Mouse (Mus musculus) intestine, postnatal 0 days (tissue): ENCODE results near the gene Sst. TPM values are rescaled to one million over a fixed set of nuclear protein-coding genes. Genes with fewer than 3 reads are reported as not detected.

Experiments
- ATAC-seq: fragments of 200-750 bp; cut with Nextera tagmentation; 2 replicates; pipeline ENCODE4 v1.8.0; 2017; ENCODE audit warnings: mild to moderate bottlenecking, moderate TSS enrichment, moderate library complexity
- H3K27ac ChIP-seq: fragments of 300-500 bp; sonication (generic); 2 replicates; pipeline ENCODE4 v1.5.1; 2014; ENCODE audit warnings: mild to moderate bottlenecking, low read depth, low read length, moderate library complexity
- H3K27me3 ChIP-seq: fragments of 300-500 bp; sonication (generic); replicated peaks from 2 replicates; pipeline ENCODE4 v1.6.1; 2014; ENCODE audit warnings: low read length, mixed read lengths; ENCODE audit not compliant: control insufficient read depth, insufficient read depth
- H3K36me3 ChIP-seq: fragments of 300-500 bp; sonication (generic); 2 replicates; pipeline ENCODE4 v1.6.1; 2014; ENCODE audit warnings: mild to moderate bottlenecking, moderate library complexity; ENCODE audit not compliant: control insufficient read depth, insufficient read depth
- H3K4me1 ChIP-seq: fragments of 300-500 bp; sonication (generic); replicated peaks from 2 replicates; pipeline ENCODE4 v1.6.1; 2014; ENCODE audit warnings: antibody characterized with exemption, low read length, mixed read lengths; ENCODE audit not compliant: control insufficient read depth, insufficient read depth
- H3K4me2 ChIP-seq: fragments of 300-500 bp; sonication (generic); replicated peaks from 2 replicates; pipeline ENCODE4 v1.6.1; 2014; ENCODE audit warnings: low read depth, mild to moderate bottlenecking, moderate library complexity
- H3K4me3 ChIP-seq: fragments of 300-500 bp; sonication (generic); 2 replicates; pipeline ENCODE4 v1.5.1; 2014; ENCODE audit warnings: low read depth, low read length
- H3K9ac ChIP-seq: fragments of 300-500 bp; sonication (generic); 2 replicates; pipeline ENCODE4 v1.6.1; 2014; ENCODE audit warnings: mild to moderate bottlenecking, low read depth, low read length
- H3K9me3 ChIP-seq: fragments of 300-500 bp; sonication (generic); 2 replicates; pipeline ENCODE4 v1.6.1; 2016; ENCODE audit warnings: mixed run types; ENCODE audit not compliant: control insufficient read depth
- CTCF ChIP-seq: sonication (generic); IDR thresholded peaks from 2 replicates; pipeline ENCODE4 v1.5.1; 2016; ENCODE audit warnings: low read depth, mild to moderate bottlenecking, control low read depth, antibody characterized with exemption, moderate library complexity
- WGBS: fragments of 180-500 bp; shearing (Covaris S2); extraction: QIAGEN DNeasy Blood & Tissue Kit; methylation state at CpG from one replicate; pipeline ENCODE4 v1.1.7; 2014; 5-methylcytosine and 5-hydroxymethylcytosine counted together
- polyA plus RNA-seq: library from polyadenylated mRNA; unstranded; fragments of >200 nt; fragmentation: Nextera tagmentation; extraction: Ambion mirVana; gene quantifications from 2 replicates; pipeline ENCODE4 v1.2.1, GENCODE M21; 2015

Sst gene
- polyA plus RNA-seq, 1 experiment from 2014 or later: 71.7 TPM

GRCm38 (mm10) chr16:23901411-23901810 is 10.7 kb upstream of the Sst start:
- Histone ChIP-seq H3K36me3 (no peaks in the 10 kb centered on the region), H3K9me3 (no peaks in the 10 kb centered on the region), H3K4me3 (no peak overlapping the region), H3K9ac (no peak overlapping the region), H3K4me1 (no peaks in the 10 kb centered on the region), H3K27ac (no peak overlapping the region), H3K27me3 (no peaks in the 10 kb centered on the region; the same call in none of the 2 replicates), H3K4me2 (no peak overlapping the region)
- TF ChIP-seq CTCF: no peak
- no peak for ATAC-seq
- 92% methylated on average over 7 of the region's 7 CpGs for WGBS

GRCm38 (mm10) chr16:23900061-23900460 is 9.3 kb upstream of the Sst start:
- TF ChIP-seq CTCF: no peak
- no peaks in the 10 kb centered on the region for H3K4me1 ChIP-seq
- no peak overlapping the region for H3K4me3 ChIP-seq
- no peak overlapping the region for H3K9ac ChIP-seq
- no peak overlapping the region for H3K4me2 ChIP-seq
- 82% methylated on average over 4 of the region's 4 CpGs for WGBS
- no peak overlapping the region for H3K27ac ChIP-seq
- H3K36me3 ChIP-seq: no peaks in the 10 kb centered on the region
- no peak for ATAC-seq
- H3K9me3 ChIP-seq: no peaks in the 10 kb centered on the region
- H3K27me3 ChIP-seq: no peaks in the 10 kb centered on the region; the same call in none of the 2 replicates

DNA sequence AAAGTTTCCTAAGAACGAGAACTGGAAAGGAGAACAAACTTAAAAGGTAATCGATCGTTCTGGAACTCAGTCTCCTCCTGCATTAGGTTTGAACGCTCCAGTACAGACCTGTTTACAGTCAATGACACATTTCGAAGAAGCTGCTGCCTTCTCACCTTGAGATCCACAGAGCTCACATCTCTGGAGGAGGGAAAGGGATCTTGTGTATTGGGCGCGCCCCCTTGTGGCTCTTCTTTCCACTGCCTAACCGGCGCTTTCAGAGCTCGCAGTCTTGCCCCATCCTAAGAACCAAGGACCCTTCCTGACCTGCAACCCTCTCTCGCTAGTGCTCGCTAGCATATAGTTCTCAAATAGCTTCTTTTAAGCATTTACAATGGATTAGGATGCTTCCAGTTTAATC is 8.1 kb upstream of the Sst start:
- WGBS: 11% methylated on average over 12 of the region's 12 CpGs
- TF ChIP-seq CTCF: peak; percentile 91

GRCm38 (mm10) chr16:23897984-23898586 is 7.3 kb upstream of the Sst start:
- H3K4me1 ChIP-seq: no peaks in the 10 kb centered on the region
- H3K27me3 ChIP-seq: no peaks in the 10 kb centered on the region; the same call in none of the 2 replicates
- ATAC-seq: peak; percentile 47; the same call in 1 of the 2 replicates
- no peaks in the 10 kb centered on the region for H3K9me3 ChIP-seq
- H3K36me3 ChIP-seq: no peaks in the 10 kb centered on the region
- peak overlapping the region; percentile 53 for H3K4me2 ChIP-seq
- no peak overlapping the region for H3K27ac ChIP-seq
- H3K4me3 ChIP-seq: peak overlapping the region; percentile 22
- peak; percentile 77 for TF ChIP-seq CTCF
- 12% methylated on average over 15 of the region's 15 CpGs for WGBS
- no peak overlapping the region for H3K9ac ChIP-seq

More for the DNA sequence above, 8.1 kb upstream of the Sst start:
- Histone ChIP-seq H3K9ac (no peak overlapping the region), H3K27ac (no peak overlapping the region), H3K27me3 (no peaks in the 10 kb centered on the region; the same call in none of the 2 replicates), H3K4me3 (no peak overlapping the region), H3K4me1 (no peaks in the 10 kb centered on the region), H3K4me2 (peak overlapping the region; percentile 53), H3K36me3 (no peaks in the 10 kb centered on the region), H3K9me3 (no peaks in the 10 kb centered on the region)
- no peak for ATAC-seq

GRCm38 (mm10) chr16:23897486-23897885 is 6.7 kb upstream of the Sst start:
- no peak overlapping the region for H3K27ac ChIP-seq
- H3K27me3 ChIP-seq: no peaks in the 10 kb centered on the region; the same call in none of the 2 replicates
- H3K4me2 ChIP-seq: peak overlapping the region; percentile 53; the same call in 1 of the 2 replicates
- no peaks in the 10 kb centered on the region for H3K36me3 ChIP-seq
- H3K9me3 ChIP-seq: no peaks in the 10 kb centered on the region
- WGBS: 63% methylated on average over 5 of the region's 5 CpGs
- no peaks in the 10 kb centered on the region for H3K4me1 ChIP-seq
- H3K4me3 ChIP-seq: no peak overlapping the region
- no peak for ATAC-seq
- no peak overlapping the region for H3K9ac ChIP-seq
- no peak for TF ChIP-seq CTCF

GRCm38 (mm10) chr16:23895135-23895534 is 4.4 kb upstream of the Sst start:
- no peak overlapping the region for H3K9ac ChIP-seq
- H3K4me3 ChIP-seq: no peak overlapping the region
- no peak for ATAC-seq
- H3K4me2 ChIP-seq: no peak overlapping the region
- H3K9me3 ChIP-seq: no peaks in the 10 kb centered on the region
- no peaks in the 10 kb centered on the region for H3K4me1 ChIP-seq
- no peaks in the 10 kb centered on the region for H3K36me3 ChIP-seq
- WGBS: 70% methylated on average over 3 of the region's 3 CpGs
- no peak for TF ChIP-seq CTCF
- H3K27ac ChIP-seq: no peak overlapping the region
- H3K27me3 ChIP-seq: peaks cover 10% of the 10 kb centered on the region
